Mouse (Mus musculus): ENCODE data around the gene Eif2d.
"Not testable (repeated sequence)": the region's sequence is repeated elsewhere in the genome, so short reads cannot be mapped to it uniquely, and the experiment has no call there.

Eif2d gene

GRCm38 (mm10) chr1:131141449-131141848, 11.5 kb upstream of the Eif2d start:
- DNase-seq: no peak

GRCm38 (mm10) chr1:131142472-131142871, 10.5 kb upstream of the Eif2d start:
- DNase-seq: no peak

- DNase-seq: not testable (repeated sequence)
Observed at GRCm38 (mm10) chr1:131145222-131145621, 7.8 kb upstream of the Eif2d start.

DNA sequence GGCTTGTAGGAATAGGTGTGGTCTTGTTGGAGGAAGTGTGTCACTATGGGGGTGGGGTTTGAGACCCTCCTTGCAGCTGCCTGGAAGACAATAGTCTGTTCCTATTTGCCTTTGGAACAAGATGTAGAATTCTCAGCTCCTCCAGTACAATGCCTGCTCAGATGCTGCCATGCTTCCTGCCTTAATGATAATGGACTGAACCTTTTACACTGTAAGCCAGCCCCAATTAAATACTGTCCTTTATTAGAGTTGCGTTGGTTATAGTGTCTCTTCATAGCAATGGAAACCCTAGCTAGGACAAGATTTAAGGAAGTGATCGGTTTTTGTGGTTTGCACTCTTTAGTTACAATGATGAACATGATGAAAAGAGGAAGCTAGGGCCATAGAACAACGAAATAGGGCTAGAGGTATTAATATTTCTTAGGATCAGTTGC, 6.8 kb upstream of the Eif2d start:
- DNase-seq: no peak

DNA sequence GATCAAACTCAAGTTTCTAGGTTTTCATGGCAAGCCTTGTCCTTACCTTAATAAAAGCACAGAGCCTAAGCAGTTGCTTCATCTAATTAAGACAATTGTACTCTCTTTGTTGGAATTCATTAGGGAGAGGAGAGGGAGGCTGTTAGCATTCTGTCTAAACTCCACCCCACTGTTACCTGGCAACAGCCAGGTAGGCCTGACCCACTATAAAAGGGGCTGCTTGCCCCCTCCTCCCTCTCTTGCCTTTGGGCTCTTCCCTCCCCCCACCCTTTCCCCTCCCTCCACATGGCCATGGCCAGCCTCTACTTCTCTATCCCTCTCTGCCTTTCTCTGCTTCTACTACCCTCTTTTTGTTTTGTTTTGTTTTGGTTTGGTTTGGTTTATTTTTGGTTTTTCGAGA, 3.5 kb upstream of the Eif2d start:
- DNase-seq: no peak

DNA sequence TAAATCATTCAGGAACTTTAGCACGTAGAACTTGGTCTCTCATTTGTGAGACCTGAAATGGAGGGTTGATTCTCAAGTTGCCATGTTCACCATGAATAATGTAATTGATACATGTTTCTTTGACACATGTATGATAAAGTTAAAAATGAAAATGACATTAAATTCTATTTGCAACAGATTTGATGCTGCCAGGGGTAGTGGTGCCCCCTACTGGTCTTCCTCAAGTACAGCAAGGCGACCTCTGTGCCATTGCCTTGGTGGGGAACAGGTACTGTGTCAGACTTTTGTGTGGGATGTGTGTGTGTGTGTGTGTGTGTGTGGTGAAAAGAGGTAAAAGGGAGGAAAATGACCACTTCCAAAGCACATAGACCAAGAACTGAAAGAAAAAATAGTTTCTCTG, 2.5 kb downstream of the Eif2d start:
- no peak for DNase-seq

DNA sequence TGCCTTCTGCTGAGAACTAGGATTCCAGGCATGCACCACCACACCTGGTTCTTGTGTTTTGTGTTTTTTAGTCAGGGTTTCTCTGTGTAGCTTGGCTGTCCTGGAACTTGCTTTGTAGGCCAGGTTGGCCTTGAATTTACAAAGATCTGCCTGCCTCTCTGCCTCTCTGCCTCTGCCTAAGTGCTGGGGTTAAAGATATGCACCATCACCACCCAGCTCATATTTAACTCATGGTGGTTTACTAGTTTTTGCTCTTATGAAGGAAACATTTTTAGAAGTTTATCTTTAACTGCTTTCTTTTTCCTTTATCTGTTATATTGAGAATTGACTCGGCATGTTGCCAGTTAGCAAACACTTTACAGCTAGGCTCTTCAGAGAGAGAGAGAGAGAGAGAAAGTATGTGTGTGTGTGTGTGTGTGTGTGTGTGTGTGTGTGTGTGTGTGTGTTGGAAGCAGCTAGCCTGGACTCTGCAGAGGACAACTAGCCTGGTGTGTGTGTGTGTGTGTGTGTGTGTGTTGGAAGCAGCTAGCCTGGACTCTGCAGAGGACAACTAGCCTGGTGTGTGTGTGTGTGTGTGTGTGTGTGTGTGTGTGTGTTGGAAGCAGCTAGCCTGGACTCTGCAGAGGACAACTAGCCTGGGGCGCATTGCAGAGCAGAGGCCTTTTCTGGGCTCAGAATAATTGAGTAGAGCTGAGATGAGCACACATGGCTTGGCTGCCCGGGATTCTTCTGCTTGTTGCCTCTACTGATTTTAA, 6.8 kb downstream of the Eif2d start:
- not testable (repeated sequence) for DNase-seq

DNA sequence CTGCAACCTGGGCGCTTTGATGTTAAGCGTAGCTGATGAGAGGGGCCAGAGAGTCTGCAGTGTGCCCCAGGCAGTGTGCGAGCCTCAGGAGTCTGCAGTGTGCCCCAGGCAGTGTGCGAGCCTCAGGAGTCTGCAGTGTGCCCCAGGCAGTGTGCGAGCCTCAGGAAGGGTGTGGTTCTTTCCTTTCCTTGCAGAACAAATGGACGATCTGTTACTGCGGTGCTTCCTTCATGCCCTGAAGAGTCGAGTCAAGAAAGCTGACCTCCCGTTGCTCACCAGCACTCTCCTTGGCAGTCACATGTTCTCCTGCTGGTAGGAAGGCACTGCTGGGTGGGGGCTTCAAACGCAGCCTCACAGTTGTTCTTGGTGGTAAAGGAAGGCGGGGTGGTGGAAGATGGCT, 8.1 kb downstream of the Eif2d start:
- no peak for DNase-seq

DNA sequence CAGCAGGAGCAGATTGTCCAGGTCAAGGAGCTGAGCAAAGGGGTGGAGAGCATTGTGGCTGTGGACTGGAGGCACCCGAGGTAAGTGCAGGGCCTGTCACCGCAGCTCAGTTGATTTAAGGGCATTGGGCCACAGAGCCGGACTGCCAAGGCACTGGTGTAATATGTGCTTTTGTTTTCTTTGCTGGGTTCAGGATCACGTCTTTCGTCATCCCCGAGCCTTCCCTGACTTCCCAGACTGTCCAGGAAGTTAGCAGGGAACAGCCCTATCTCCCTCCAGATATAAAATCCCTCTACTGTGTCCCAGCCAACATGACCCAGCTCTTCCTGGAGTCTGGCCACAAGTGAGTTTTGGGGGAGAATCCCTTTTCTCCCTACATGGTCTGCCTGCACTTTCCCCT, 11.4 kb downstream of the Eif2d start:
- no peak for DNase-seq

- DNase-seq: no peak
Observed at GRCm38 (mm10) chr1:131167612-131168011, 14.6 kb downstream of the Eif2d start.

- DNase-seq: peak; percentile 39
Observed at GRCm38 (mm10) chr1:131173001-131173400, 20.0 kb downstream of the Eif2d start.

DNA sequence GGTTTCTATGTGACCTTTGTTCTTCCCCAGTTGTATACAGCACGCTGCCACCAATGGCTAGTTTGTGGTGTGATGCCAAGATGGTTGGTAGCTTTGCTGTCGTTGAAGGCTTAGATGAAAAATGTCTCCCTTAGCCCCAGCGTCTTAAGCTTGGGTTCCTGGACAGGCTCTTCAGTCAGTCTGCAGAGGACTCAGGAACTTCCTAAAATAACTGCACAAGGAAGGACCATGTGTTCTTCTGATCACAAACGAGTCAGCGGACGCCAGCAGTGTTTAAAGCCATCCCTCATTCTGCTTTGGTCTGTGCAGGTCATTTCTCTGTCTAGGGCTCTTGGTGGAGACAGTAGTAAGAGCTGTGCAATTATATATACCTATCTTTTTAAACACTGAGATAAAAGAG, 20.8 kb downstream of the Eif2d start:
- DNase-seq: no peak

- no peak for DNase-seq
Observed at GRCm38 (mm10) chr1:131174299-131174861, 21.4 kb downstream of the Eif2d start.

GRCm38 (mm10) chr1:131175189-131175588, 22.2 kb downstream of the Eif2d start:
- no peak for DNase-seq

DNA sequence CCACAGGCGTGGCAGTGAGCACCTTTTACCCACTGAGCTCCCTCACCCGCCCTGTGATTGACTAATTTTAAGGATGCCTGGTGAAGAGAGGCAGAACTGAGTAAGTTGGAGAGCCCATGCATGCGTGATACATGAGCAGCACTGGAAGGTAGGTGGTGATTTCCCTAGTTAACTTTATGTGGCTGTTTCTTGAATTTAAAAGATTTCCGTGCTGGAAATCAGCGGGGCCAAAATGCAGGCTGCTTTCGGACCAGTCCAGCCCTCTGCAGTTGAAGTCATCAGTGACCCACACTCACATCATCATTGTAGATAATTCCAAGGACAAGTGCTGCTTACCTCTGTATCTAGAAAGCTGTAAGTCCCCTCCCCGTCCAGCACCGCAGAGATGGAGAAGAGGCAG, 22.8 kb downstream of the Eif2d start:
- no peak for DNase-seq

DNA sequence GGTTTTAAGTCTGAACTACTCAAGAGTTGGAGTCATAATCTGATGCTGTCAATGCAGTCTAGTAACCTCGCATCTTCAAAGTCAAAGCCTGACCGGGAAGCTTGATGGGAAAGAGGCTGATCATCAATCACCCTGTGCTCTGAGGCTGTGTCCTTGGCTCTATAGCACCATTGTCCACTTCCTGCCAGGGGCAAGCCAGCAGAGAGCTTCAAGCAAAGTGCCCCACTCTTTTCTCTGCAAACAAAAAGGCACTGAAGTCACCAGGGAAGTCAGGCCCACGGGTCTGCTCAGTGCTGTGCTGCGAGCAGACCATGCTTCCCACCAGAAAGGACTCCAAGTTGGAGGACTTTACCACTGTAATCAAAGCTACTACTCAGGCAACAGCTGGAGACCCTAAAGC, 24.3 kb downstream of the Eif2d start:
- DNase-seq: no peak

GRCm38 (mm10) chr1:131178083-131178482, 25.1 kb downstream of the Eif2d start:
- no peak for DNase-seq

- no peak for DNase-seq
Observed at GRCm38 (mm10) chr1:131180386-131180785, 27.4 kb downstream of the Eif2d start.

- DNase-seq: peak; percentile 84
Observed at GRCm38 (mm10) chr1:131181642-131182527, 28.9 kb downstream of the Eif2d start.

- DNase-seq: no peak
Observed at GRCm38 (mm10) chr1:131183201-131183600, 30.2 kb downstream of the Eif2d start.

GRCm38 (mm10) chr1:131184253-131184955, 31.4 kb downstream of the Eif2d start:
- peak; percentile 53 for DNase-seq

GRCm38 (mm10) chr1:131184956-131185660, 32.1 kb downstream of the Eif2d start:
- no peak for DNase-seq

Data from kidney, postnatal 14 days (tissue).